Mouse (Mus musculus) limb, embryonic 10.5 days (tissue): ENCODE results near the gene Limk1. TPM values are rescaled to one million over a fixed set of nuclear protein-coding genes. Genes with fewer than 3 reads are reported as not detected.

Source experiments
- DNase-seq: peaks from one replicate; pipeline ENCODE4 v3.0.0-alpha.2; 2017; ENCODE audit warnings: low spot score
- H3K27ac ChIP-seq: fragments of 300-500 bp; sonication (generic); 2 replicates; pipeline ENCODE4 v1.5.1; 2016; ENCODE audit warnings: mild to moderate bottlenecking
- H3K27me3 ChIP-seq: fragments of 300-500 bp; sonication (generic); 2 replicates; pipeline ENCODE4 v1.6.1; 2016; ENCODE audit warnings: low read depth, mild to moderate bottlenecking; ENCODE audit not compliant: poor library complexity, severe bottlenecking
- H3K36me3 ChIP-seq: fragments of 300-500 bp; sonication (generic); 2 replicates; pipeline ENCODE4 v1.6.1; 2016; ENCODE audit warnings: mild to moderate bottlenecking, moderate library complexity
- H3K4me1 ChIP-seq: fragments of 300-500 bp; sonication (generic); 2 replicates; pipeline ENCODE4 v1.6.1; 2016
- H3K4me3 ChIP-seq: fragments of 300-500 bp; sonication (generic); 2 replicates; pipeline ENCODE4 v1.5.1; 2016; ENCODE audit warnings: mild to moderate bottlenecking, moderate library complexity
- H3K9me3 ChIP-seq: fragments of 300-500 bp; sonication (generic); replicated peaks from 2 replicates; pipeline ENCODE4 v1.6.1; 2016; ENCODE audit warnings: mild to moderate bottlenecking
- WGBS: fragments of 180-500 bp; shearing (Covaris S2); methylation state at CpG from one replicate; pipeline ENCODE4 v1.1.7; 2016; 5-methylcytosine and 5-hydroxymethylcytosine counted together
- polyA plus RNA-seq: library from polyadenylated mRNA; unstranded; fragments of >200 nt; fragmentation: Nextera tagmentation; extraction: Ambion mirVana; gene quantifications from 2 replicates; pipeline ENCODE4 v1.2.1, GENCODE M21; 2016

The Limk1 gene
- polyA plus RNA-seq, 1 experiment from 2014 or later = 5.3 TPM

DNA sequence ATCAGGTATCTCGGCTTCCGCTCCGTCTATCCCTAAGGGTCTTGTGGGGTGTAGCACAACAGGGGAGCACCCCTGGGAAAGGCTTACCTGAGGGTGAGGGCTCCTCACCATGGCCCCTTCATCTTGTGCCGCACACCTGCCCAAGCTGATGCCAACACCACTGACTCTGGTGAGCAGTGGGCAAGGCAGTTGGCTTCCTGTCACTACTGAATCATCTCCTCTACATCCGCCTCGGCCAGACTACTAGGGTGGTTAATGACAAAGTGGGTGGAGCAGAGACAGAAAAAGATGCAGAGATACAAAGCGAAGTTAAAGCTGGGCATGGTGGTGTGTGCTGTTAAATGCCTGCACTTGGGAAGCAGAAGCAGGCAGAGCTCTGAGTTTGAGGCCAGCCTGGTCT, 73.6 kb downstream of the Limk1 start, which contains the start of gene Lat2:
Lat2 (minus strand) TSS at position 224 of the 400 bp plus-strand sequence.
- Histone ChIP-seq H3K36me3 (peaks cover 57% of the 10 kb centered on the region), H3K27ac (no peak within 1 kb of the TSS), H3K4me1 (peaks cover 11% of the 10 kb centered on the region; the same call in 1 of the 2 replicates), H3K9me3 (no peaks in the 10 kb centered on the region), H3K4me3 (no peak within 1 kb of the TSS), H3K27me3 (no peaks in the 10 kb centered on the region)
- DNase-seq = no peak
- WGBS = 93% methylated on average over 7 of the region's 7 CpGs

DNA sequence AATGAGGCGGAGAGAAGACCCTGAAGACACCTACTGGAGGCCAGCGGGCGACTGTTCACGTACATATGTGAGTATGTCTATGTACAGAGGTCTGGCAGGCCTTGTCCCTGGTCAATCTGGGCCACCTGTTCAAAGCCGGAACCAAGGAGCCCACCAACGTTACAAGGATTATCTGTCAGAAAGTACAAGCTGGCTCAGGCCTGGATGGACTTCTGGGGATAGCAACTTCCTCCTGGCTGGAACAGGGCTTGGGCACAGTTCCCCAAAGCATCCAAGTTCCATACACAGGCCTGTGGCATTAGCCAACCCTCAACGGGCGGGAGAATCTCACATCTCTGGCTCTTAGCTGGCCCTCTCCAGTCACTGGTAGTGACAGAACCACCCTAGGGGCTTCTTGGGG, 74.1 kb downstream of the Limk1 start:
- no peak for DNase-seq
- Histone ChIP-seq H3K9me3 (no peaks in the 10 kb centered on the region), H3K27me3 (no peaks in the 10 kb centered on the region), H3K27ac (no peak overlapping the region), H3K4me3 (no peak overlapping the region), H3K4me1 (peaks cover 11% of the 10 kb centered on the region; the same call in 1 of the 2 replicates), H3K36me3 (peaks cover 52% of the 10 kb centered on the region)
- WGBS = 92% methylated on average over 8 of the region's 8 CpGs

- H3K27ac ChIP-seq = no peak overlapping the region
These were observed 74.7 kb downstream of the Limk1 start for GRCm38 (mm10) chr5:134613727-134614126.

DNA sequence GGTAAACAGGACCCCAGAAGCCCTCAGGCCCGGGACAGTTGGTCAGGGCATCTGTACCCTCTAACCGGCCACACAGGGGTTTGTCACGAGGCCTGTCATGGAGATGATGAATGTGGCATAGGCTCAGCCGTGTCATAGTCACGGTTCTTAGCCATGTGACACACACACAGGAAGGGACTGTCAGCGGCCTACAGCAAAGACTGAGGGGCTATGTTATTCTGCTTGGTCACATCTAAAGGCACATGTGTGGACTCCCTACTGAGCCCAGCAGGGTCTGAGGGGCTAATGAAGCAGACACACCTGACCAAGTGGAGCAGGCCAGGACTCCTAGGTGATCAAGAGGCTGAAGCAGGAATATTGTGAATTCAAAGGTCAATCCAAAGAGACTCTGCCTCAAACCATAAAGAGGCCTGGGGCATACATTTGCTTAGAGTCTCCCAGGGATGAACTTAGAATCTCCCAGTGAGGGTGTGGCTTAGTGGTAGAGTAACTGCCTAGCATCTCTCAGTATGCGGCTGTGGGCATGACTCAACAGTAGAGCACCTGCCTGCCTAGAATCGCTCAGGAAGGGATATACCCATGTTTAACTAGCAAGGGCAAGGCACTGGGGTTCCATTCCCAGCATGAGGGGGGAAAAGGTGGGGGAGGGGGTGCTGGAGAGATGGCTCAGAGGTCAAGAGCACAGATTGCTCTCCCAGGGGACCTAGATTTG, 76.4 kb downstream of the Limk1 start:
- Histone ChIP-seq H3K4me3 (no peak overlapping the region), H3K9me3 (no peaks in the 10 kb centered on the region), H3K4me1 (peaks cover 11% of the 10 kb centered on the region; the same call in 1 of the 2 replicates), H3K27ac (no peak overlapping the region), H3K36me3 (peaks cover 29% of the 10 kb centered on the region), H3K27me3 (no peaks in the 10 kb centered on the region)
- 66% methylated on average over 8 of the region's 8 CpGs for WGBS
- DNase-seq = no peak

More at GRCm38 (mm10) chr5:134613727-134614126, 74.7 kb downstream of the Limk1 start:
- H3K27me3 ChIP-seq = no peaks in the 10 kb centered on the region
- 88% methylated on average over 9 of the region's 9 CpGs for WGBS
- peaks cover 11% of the 10 kb centered on the region; the same call in 1 of the 2 replicates for H3K4me1 ChIP-seq
- H3K36me3 ChIP-seq = peaks cover 46% of the 10 kb centered on the region
- no peak for DNase-seq
- H3K9me3 ChIP-seq = no peaks in the 10 kb centered on the region
- no peak overlapping the region for H3K4me3 ChIP-seq

DNA sequence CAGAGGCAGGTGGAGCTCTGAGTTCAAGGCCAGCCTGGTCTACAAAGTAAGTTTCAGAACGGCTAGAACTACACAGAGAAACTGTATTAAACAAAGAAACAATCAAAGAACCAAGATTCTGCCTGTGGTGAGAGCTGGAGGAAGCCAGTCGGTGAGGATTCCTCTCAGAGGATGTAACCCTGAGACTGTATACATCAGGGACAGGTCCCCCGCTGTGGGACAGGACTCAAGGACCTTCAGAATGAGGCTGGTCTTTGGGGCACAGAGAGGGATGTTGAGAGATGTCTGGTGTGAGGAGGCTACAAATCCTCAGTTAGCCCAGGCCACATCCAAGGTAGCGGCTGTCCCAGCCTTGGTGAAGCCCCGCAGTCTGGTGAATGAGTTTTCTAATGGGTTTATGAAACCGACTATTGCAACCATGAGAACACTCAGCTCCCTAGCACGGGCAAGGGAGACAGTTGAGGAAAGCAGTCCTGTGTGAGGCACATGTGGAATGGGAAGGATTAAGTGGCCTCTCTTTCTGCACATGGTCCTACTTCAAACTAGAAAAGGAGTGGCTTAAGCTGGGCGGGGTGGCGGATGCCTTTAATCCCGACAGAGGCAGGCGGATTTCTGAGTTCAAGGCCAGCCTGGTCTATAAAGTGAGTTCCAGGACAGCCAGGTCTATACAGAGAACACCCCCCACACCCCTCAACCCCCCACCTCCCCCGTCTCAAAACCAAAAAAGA, 78.3 kb downstream of the Limk1 start:
- no peak for DNase-seq
- H3K4me1 ChIP-seq = peaks cover 11% of the 10 kb centered on the region; the same call in 1 of the 2 replicates
- no peaks in the 10 kb centered on the region for H3K9me3 ChIP-seq
- no peak overlapping the region for H3K4me3 ChIP-seq
- H3K36me3 ChIP-seq = peaks cover 14% of the 10 kb centered on the region
- WGBS = 83% methylated on average over 12 of the region's 12 CpGs
- no peaks in the 10 kb centered on the region for H3K27me3 ChIP-seq
- H3K27ac ChIP-seq = no peak overlapping the region

DNA sequence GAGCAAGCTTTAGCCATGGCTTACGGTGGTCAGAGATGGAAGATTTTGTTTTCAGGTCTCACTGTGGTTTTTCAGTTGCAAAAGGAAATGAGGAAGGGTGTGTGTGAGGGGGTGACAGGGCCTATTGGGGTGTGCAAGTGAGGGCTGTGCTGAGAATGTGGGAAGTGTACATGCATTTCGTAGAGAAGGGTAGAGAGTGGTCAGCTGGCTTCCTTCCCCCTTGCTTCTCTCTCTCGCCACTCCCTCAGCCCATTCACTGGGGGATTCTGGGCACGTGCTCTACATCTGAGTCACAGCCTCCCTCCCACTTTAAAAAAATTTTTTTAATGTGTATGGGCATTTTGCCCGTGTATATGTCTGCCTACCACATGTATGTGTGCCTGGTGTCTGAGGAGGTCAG, 81.3 kb downstream of the Limk1 start:
- Histone ChIP-seq H3K27me3 (no peaks in the 10 kb centered on the region), H3K9me3 (no peaks in the 10 kb centered on the region), H3K4me3 (no peak overlapping the region), H3K27ac (no peak overlapping the region), H3K4me1 (peaks cover 6% of the 10 kb centered on the region; the same call in 1 of the 2 replicates), H3K36me3 (peaks cover 11% of the 10 kb centered on the region; the same call in 1 of the 2 replicates)
- no peak for DNase-seq
- 79% methylated on average over 5 of the region's 5 CpGs for WGBS

- H3K36me3 ChIP-seq = peaks cover 8% of the 10 kb centered on the region; the same call in 1 of the 2 replicates
- DNase-seq = no peak
- no peaks in the 10 kb centered on the region for H3K9me3 ChIP-seq
- H3K4me1 ChIP-seq = no peaks in the 10 kb centered on the region
- no peak overlapping the region for H3K27ac ChIP-seq
- H3K4me3 ChIP-seq = no peak overlapping the region
- H3K27me3 ChIP-seq = no peaks in the 10 kb centered on the region
These were observed 82.1 kb downstream of the Limk1 start for GRCm38 (mm10) chr5:134606314-134606713.

Other genes starting within 250 kb of the Limk1 start
- gene Gtf2ird1, start 231.9 kb downstream of the Limk1 start, polyA plus RNA-seq = 131 and 153 TPM in 2 replicates
- gene Clip2, start 136.2 kb downstream of the Limk1 start, polyA plus RNA-seq = 5.9 and 7.1 TPM in 2 replicates
- 0.06 and 0.08 TPM in 2 replicates for gene Syna, start 128.4 kb downstream of the Limk1 start, polyA plus RNA-seq
- gene Rfc2, start 107.2 kb downstream of the Limk1 start, polyA plus RNA-seq = 431 and 443 TPM in 2 replicates
- 4.0 and 4.5 TPM in 2 replicates for gene Lat2, start 73.6 kb downstream of the Limk1 start, polyA plus RNA-seq
- gene Eif4h, start 49.1 kb downstream of the Limk1 start, polyA plus RNA-seq = 664 and 686 TPM in 2 replicates
- 1.0 and 4.2 TPM in 2 replicates for gene Eln, start 58.7 kb upstream of the Limk1 start, polyA plus RNA-seq
- not detected in 2 replicates for gene Tmem270, start 218.1 kb upstream of the Limk1 start, polyA plus RNA-seq
- 2.1 and 2.3 TPM in 2 replicates for gene Cldn13, start 226.9 kb upstream of the Limk1 start, polyA plus RNA-seq
- gene Mettl27, start 243.8 kb upstream of the Limk1 start, polyA plus RNA-seq = 11.0 and 16.5 TPM in 2 replicates